Mouse (Mus musculus) CH12.LX (cell line): ENCODE measurements around the gene Abhd16b. TPM values are rescaled to one million over a fixed set of nuclear protein-coding genes. Genes with fewer than 3 reads are reported as not detected.
"Not testable (repeated sequence)": the region's sequence is repeated elsewhere in the genome, so short reads cannot be mapped to it uniquely, and the experiment has no call there.

ENCODE experiments used
- DNase-seq: peaks from one replicate; pipeline ENCODE4 v3.0.0-alpha.2; 2013; ENCODE audit errors: extremely low read depth
- H3K27ac ChIP-seq: 2 replicates; pipeline ENCODE4 v1.5.1; 2012; ENCODE audit warnings: low read depth, mild to moderate bottlenecking, control low read depth, moderate library complexity; ENCODE audit not compliant: insufficient read depth
- H3K27me3 ChIP-seq: replicated peaks from 2 replicates; pipeline ENCODE3; 2012; ENCODE audit warnings: inconsistent platforms
- H3K36me3 ChIP-seq, 2 experiments: replicated peaks in 1 of 2; 2 replicates each; pipeline versions ENCODE3 to v1.6.1; 2012; ENCODE audit warnings: inconsistent platforms in 1 of 2, low read length in 1 of 2, mild to moderate bottlenecking in 1 of 2, mixed read lengths in 1 of 2, moderate library complexity in 1 of 2; ENCODE audit not compliant: control insufficient read depth in 1 of 2, insufficient read depth in 1 of 2
- H3K4me1 ChIP-seq, 2 experiments: 2 replicates each; pipeline ENCODE4 v1.6.1; 2012; ENCODE audit warnings: inconsistent platforms in 1 of 2, moderate library complexity in 1 of 2; ENCODE audit not compliant: insufficient read depth in 2 of 2, control insufficient read depth in 1 of 2
- H3K4me2 ChIP-seq: 2 replicates; pipeline ENCODE4 v1.6.1; 2012; ENCODE audit warnings: low read depth, mild to moderate bottlenecking, control low read depth; ENCODE audit not compliant: poor library complexity, insufficient read depth, severe bottlenecking
- H3K4me3 ChIP-seq, 3 experiments: fragments of 150-350 bp in 1 of 3; sonication (generic) in 1 of 3; replicated peaks in 1 of 3; 2 replicates each; pipeline versions ENCODE3 to v1.5.1; 2011 to 2012; ENCODE audit warnings: low read depth in 2 of 3, low read length in 2 of 3, mild to moderate bottlenecking in 2 of 3, moderate library complexity in 2 of 3, control low read depth in 1 of 3, improper control_type of control experiment in 1 of 3, inconsistent platforms in 1 of 3, mixed read lengths in 1 of 3; ENCODE audit not compliant: poor library complexity in 1 of 3
- H3K79me2 ChIP-seq: replicated peaks from 2 replicates; pipeline ENCODE4 v1.6.1; 2012; ENCODE audit warnings: mild to moderate bottlenecking, moderate library complexity; ENCODE audit not compliant: control insufficient read depth, poor library complexity, insufficient read depth, severe bottlenecking; ENCODE audit errors: extremely low read depth
- H3K9ac ChIP-seq: 2 replicates; pipeline ENCODE4 v1.6.1; 2012; ENCODE audit warnings: low read depth, mild to moderate bottlenecking, control low read depth, moderate library complexity; ENCODE audit not compliant: insufficient read depth
- H3K9me3 ChIP-seq: replicated peaks from 2 replicates; pipeline ENCODE3; 2012; ENCODE audit warnings: low read length, inconsistent platforms, mixed read lengths
- CTCF ChIP-seq, 2 experiments: IDR thresholded peaks in 1 of 2; conservative IDR thresholded peaks in 1 of 2; 2 replicates each; pipeline ENCODE4 v1.5.1; 2011 to 2012; ENCODE audit warnings: low read depth in 2 of 2, low read length in 2 of 2, improper control_type of control experiment in 1 of 2, inconsistent platforms in 1 of 2, mild to moderate bottlenecking in 1 of 2, moderate library complexity in 1 of 2
- MAFK ChIP-seq: IDR thresholded peaks from 2 replicates; pipeline ENCODE4 v1.6.1; 2011; ENCODE audit warnings: low read length, improper control_type of control experiment; ENCODE audit not compliant: insufficient replicate concordance
- NRF1 ChIP-seq: IDR thresholded peaks from 2 replicates; pipeline ENCODE4 v1.6.1; 2014; ENCODE audit warnings: low read depth, mild to moderate bottlenecking, inconsistent platforms, low read length, improper control_type of control experiment, moderate library complexity
- POLR2AphosphoS2 ChIP-seq: IDR thresholded peaks from 2 replicates; pipeline ENCODE4 v1.6.1; 2011; ENCODE audit warnings: low read depth, low read length, improper control_type of control experiment
- TBP ChIP-seq: conservative IDR thresholded peaks from 2 replicates; pipeline ENCODE4 v1.6.1; 2011; ENCODE audit warnings: low read depth, low read length, improper control_type of control experiment
- USF1 ChIP-seq: IDR thresholded peaks from 2 replicates; pipeline ENCODE4 v1.6.1; 2014; ENCODE audit warnings: low read depth, mild to moderate bottlenecking, inconsistent platforms, low read length, improper control_type of control experiment
- USF2 ChIP-seq: conservative IDR thresholded peaks from 2 replicates; pipeline ENCODE4 v1.6.1; 2011; ENCODE audit warnings: low read depth, low read length, improper control_type of control experiment
- dilution Hi-C: fragments of 300-500 bp; cut with MboI; formaldehyde crosslinking; loops from 2 replicates; pipeline ENCODE4 v1.14.3; 2020; ENCODE audit warnings: low sequenced_read_pairs; ENCODE audit not compliant: extremely low pct_unique_long_range_greater_than_20kb, extremely low pct_ligation_motif_present
- in situ Hi-C: fragments of 300-500 bp; cut with MboI; formaldehyde crosslinking; loops from 3 replicates; pipeline ENCODE4 v1.14.3; 2019; ENCODE audit warnings: low sequenced_read_pairs, low pct_ligation_motif_present, low pct_unique_long_range_greater_than_20kb, mixed read lengths
- polyA plus RNA-seq: library from polyadenylated mRNA; unstranded; fragments of >175 nt; gene quantifications from 2 replicates; pipeline ENCODE4 v1.2.1, GENCODE M21; 2012; ENCODE audit warnings: low read depth; ENCODE audit not compliant: insufficient read length
- total RNA-seq, 2 experiments: library from RNA; depleted of rRNA; stranded (reverse); fragments of 300-350 nt in 1 of 2; fragments of >200 nt in 1 of 2; gene quantifications; 2 replicates each; pipeline ENCODE4 v1.2.3; 2012 to 2014

Abhd16b gene
- total and polyA plus RNA-seq, 3 experiments: not detected

DNA sequence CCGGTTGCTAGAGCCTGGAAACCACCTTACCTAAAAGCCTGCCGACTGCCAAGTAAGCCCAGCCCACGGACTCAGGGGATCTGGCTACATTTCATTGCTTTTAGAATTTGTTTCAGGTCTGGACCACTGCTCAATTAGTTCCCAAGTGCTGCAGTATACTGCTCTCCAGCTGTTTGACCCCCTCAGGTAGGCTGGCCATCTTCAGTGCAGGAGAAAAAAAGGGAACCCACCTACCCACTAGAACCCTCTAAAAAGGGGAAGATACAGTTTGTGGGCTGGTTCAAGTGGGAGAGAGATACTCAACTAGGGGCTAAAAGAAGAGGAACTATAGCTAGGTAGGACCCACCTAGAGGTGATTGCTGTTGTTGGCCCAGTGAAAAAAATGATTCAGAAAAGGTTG, 800 bp upstream of the Abhd16b start:
- Histone ChIP-seq H3K4me3 (peak overlapping the region in 2 of 3 experiments; percentile 15 to 23), H3K36me3 (peaks cover 0 to 7% of the 10 kb centered on the region in 2 experiments), H3K79me2 (peaks cover 2% of the 10 kb centered on the region), H3K9ac (no peak overlapping the region), H3K4me1 (peaks cover 16 to 44% of the 10 kb centered on the region in 2 experiments), H3K27me3 (no peaks in the 10 kb centered on the region), H3K27ac (no peak overlapping the region), H3K4me2 (peak overlapping the region; percentile 4; the same call in 1 of the 2 replicates), H3K9me3 (no peaks in the 10 kb centered on the region)
- TF ChIP-seq CTCF (conservative IDR thresholded peaks at IDR 0.05 in 1 of 2, IDR thresholded peaks at IDR 0.05 in 1 of 2; ENCODE audit: low read depth in 2 of 2, low read length in 2 of 2) (no peak), POLR2AphosphoS2 (no peak), TBP (0 out of 2 replicates have a peak, but pooled peaks have one; percentile 1), NRF1 (no peak), USF2 (no peak), MAFK (no peak)
- peak; percentile 32 for DNase-seq
- dilution Hi-C loops (no loop called here), in situ Hi-C loops (loop anchor here (5.0 to 25.0 kb wide), 2 partner anchors 75 to 305 kb away; partner anchors contain the start of gene Ppdpf)

DNA sequence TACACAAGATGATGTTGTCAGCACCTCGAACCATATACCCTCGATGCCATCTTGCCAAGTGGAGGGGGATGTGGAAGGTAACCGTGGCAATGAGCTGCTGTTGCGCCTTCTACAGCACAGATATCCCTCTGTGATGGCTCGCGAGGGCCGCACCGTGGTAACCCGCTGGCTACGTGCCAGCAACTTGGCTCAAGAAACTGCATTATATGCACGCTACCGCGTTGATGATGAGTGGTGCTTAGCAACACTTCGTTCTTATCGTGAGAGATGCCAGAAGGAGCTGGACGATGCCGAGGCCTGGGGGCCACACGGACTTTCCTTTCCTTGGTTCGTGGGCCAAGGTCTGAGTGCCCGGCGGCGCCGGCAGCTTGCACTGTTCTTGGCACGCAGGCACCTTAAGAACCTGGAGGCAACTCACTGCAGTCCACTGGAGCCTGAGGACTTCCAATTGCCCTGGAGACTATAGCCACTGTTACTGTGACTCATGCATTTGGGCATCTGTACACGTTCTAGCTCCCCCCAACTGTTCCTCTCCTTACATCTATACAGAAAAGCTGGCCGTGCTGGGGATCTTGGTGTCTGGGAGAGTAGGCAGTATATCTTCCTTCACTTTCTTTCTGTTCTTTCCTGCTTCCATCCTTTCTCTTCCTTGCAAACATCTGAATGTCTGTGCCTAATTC, 1.4 kb downstream of the Abhd16b start:
- dilution Hi-C loops: no loop called here
- in situ Hi-C loops: loop anchor here (5.0 to 25.0 kb wide), 2 partner anchors 77 to 307 kb away; partner anchors contain the start of gene Ppdpf

DNA sequence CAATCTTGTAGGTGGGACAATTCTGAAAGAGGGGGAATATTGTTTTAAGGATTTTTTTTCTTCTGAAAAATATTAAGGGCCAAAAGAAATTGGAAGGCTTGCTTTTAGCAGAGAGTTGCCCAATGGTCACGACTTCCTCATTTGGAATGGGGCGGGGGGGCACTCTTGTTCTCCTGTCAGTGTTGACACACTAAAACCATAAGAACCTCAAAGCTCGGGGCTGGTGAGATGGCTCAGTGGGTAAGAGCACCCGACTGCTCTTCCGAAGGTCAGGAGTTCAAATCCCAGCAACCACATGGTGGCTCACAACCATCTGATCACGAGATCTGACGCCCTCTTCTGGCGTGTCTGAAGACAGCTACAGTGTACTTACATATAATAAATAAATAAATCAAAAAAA, 2.8 kb downstream of the Abhd16b start:
- H3K27ac ChIP-seq: not testable (repeated sequence)
- peak; percentile 36 for DNase-seq

More for the DNA sequence above, 1.4 kb downstream of the Abhd16b start:
- Histone ChIP-seq H3K4me3 (no peak overlapping the region), H3K27ac (no peak overlapping the region), H3K4me1 (peaks cover 14 to 45% of the 10 kb centered on the region in 2 experiments), H3K9ac (no peak overlapping the region), H3K79me2 (peaks cover 22% of the 10 kb centered on the region), H3K27me3 (no peaks in the 10 kb centered on the region), H3K36me3 (peaks cover 0 to 15% of the 10 kb centered on the region in 2 experiments), H3K9me3 (no peaks in the 10 kb centered on the region), H3K4me2 (no peak overlapping the region)
- no peak for TF ChIP-seq USF1
- no peak for DNase-seq

More for the DNA sequence above, 2.8 kb downstream of the Abhd16b start:
- H3K27me3 ChIP-seq, H3K9me3 ChIP-seq, H3K9ac ChIP-seq, H3K4me3 ChIP-seq, dilution Hi-C loops, H3K4me2 ChIP-seq: not testable (repeated sequence)
- Histone ChIP-seq H3K36me3 (peaks cover 7 to 29% of the 10 kb centered on the region in 2 experiments), H3K4me1 (peaks cover 14 to 51% of the 10 kb centered on the region in 2 experiments), H3K79me2 (peaks cover 34% of the 10 kb centered on the region)
- peak; percentile 81 for TF ChIP-seq TBP
- in situ Hi-C loops: loop anchor here (25.0 kb wide), 1 partner anchor 309 kb away; the partner anchor contains the start of gene Ppdpf
